Mouse (Mus musculus) thymus, postnatal 10 days (tissue): ENCODE measurements around the gene Cpvl.

Experiments used
- DNase-seq, 2 experiments: peaks; one replicate each; pipeline ENCODE4 v3.0.0; 2021; ENCODE audit warnings: low spot score in 2 of 2

The Cpvl gene

DNA sequence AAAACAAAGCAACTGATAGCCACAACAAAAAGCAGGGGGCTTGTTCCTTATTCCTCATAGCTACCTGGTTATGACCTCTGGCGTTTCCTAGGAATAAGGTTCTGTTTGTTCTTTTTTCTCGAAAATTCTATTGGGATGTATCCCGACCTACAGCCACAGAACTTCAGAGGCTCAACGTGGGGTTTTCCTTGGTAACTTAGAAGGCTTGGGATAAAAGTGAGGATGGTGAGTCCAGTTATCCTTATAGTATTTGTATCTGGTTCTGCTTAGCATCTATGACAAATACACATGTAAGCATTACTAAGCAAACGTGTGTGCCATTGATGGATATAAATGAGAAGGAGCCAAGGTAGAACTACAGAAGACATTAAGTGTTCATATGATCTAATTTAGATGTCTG, at the start of gene Cpvl:
Cpvl (minus strand) TSS at position 101 of the 400 bp plus-strand sequence.
- DNase-seq: no peak

- no peak for DNase-seq
Observed at GRCm38 (mm10) chr6:54023846-54024245, 45.4 kb upstream of the Cpvl start.

DNA sequence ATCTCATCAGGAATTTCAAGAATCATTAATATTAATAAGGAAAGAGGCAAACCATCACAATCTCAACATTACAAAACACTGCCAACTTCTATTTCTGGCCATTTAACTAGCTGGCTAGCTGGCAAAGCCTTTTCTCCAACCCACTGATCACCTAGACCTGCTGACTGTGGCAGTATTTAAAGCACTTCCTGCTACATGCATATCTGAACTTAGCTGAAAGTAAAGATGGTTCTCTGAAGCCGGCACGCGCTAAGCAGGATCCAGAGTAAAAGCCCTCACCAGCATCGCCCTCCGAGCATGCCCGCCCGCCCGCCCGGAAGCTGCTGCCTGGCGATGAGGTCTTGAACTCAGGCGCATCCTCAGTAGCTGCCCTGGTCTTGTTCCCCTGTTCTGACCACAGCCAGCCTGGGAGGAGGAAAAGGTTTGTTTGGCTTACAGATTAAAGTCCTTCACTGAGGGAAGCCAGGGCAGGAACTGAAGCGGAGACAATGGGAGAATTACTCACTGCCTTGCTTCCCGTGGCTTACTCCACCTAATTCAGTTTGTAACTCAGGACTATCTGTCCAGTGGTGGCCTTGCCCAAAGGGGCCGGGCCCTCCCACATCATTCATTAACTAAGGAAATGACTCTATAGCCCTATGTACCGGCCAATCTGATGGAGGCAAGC, 42.8 kb upstream of the Cpvl start:
- DNase-seq: peak in 1 of 2 experiments; percentile 12

DNA sequence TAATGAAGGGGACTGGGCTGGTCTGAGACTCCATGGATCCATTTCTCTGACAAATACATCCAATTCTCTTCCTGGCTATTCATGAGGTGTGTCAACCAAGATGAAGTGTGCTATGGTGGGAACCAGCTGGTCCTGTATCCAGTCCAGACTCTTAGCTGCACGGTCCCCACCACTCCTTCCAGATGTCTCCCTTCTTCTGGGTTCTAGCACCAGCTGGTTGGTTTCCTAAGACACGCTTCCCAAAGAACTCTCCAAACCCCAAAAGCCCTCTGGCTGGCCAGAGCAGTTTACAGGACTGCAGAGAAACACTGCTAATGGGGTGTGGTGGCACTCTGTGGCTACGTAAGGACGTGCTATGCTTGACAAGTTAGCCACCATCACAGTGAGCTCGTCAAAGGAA, 40.4 kb upstream of the Cpvl start:
- no peak for DNase-seq

DNA sequence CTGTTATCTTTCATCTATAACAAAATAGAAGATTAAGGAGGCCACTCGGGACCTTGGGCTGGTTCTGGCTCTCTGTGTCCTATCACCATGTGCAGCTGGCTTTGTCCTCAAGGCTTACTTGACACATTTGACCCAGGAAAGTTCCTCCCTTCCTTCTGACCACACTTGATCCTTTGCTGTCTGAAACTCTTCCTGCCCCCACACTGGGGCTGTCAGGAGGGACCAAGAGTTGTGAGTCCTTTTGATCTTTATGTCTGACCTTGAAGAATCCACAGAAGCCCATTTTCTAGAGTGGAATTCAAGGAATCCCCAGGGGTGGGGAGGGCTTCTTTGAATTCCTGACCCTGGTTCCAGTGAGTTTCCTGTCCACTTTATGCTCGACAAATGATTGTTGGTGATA, 39.6 kb upstream of the Cpvl start:
- no peak for DNase-seq

- DNase-seq: no peak
Observed at GRCm38 (mm10) chr6:54012163-54012562, 33.7 kb upstream of the Cpvl start.

- no peak for DNase-seq
Observed at GRCm38 (mm10) chr6:54010362-54010761, 31.9 kb upstream of the Cpvl start.

- no peak for DNase-seq
Observed at GRCm38 (mm10) chr6:54009293-54009692, 30.8 kb upstream of the Cpvl start.

- DNase-seq: no peak
Observed at GRCm38 (mm10) chr6:54008448-54009120, 30.1 kb upstream of the Cpvl start.

DNA sequence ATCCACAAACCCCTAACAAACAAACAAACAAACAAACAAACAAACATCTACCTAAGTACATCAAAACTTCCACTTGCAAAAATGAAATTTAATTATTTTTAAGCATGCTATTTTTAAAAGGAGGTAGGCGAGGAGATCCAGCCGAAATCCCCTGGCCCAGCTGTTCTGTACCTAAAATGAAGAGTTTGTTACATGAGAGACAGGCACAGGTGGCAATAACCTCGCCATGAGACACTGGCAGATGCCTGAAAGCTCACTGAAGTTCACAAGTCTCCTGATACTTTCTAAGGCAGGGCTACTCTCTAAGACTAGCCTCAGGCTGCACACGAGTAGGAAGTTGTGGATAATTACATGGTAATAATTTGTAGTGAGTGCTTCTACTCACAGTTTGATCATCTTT, 26.8 kb upstream of the Cpvl start:
- DNase-seq: no peak

DNA sequence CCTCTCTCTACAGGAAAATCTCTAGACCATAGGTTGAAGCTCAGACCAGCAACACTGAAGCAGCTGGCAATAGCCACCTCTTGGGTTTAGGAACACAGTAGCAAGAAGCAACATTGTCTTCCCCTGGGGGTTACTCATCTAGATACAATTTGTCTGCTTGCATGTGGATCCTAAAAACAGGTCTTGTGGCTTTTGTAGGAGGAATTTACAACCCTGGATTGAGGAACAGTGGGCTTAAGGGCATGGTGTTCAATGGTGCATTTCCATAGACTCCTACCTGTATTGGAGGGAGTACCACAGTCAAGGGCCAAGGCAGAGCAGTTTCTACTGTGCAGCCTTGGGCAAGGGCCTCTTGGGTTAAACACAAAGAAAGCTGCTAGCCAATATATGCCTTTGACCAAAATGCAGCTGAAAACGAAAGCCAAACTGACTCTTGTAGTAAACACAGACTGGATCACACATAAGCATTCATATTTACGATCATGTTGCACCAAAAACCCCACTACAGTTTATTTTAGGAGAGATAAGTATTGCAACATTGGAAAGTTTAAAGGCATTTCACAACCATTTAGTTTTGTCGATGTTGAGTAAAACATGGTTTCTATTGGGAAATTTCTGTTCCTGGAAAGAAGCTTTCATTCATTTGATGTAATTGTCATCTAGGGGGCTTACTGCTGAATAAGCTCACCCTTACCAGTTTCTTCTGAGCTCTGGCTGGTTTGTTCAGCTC, 17.9 kb upstream of the Cpvl start:
- no peak for DNase-seq

GRCm38 (mm10) chr6:53995519-53995918, 17.0 kb upstream of the Cpvl start:
- DNase-seq: no peak

GRCm38 (mm10) chr6:53992386-53992785, 13.9 kb upstream of the Cpvl start:
- no peak for DNase-seq

DNA sequence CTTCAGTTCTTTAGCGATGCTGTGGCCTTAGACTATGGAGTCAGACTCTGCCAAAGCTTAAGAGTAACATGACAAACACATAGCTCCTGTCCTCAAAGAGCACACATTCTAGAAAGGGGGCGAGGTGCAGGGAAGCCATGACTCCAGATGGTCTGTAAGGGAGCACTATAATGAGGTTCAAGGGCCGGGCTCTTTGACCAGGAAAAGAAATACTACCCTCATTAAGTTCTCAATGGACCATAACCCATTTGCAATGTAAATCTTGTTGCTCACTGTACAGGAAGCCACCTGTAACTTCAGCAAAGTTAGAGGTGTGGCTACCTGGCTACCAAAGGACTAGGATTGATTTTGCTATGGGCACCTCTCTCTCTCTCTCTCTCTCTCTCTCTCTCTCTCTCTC, 8.8 kb upstream of the Cpvl start:
- DNase-seq: no peak

GRCm38 (mm10) chr6:53986273-53986985, 8.0 kb upstream of the Cpvl start:
- no peak for DNase-seq

DNA sequence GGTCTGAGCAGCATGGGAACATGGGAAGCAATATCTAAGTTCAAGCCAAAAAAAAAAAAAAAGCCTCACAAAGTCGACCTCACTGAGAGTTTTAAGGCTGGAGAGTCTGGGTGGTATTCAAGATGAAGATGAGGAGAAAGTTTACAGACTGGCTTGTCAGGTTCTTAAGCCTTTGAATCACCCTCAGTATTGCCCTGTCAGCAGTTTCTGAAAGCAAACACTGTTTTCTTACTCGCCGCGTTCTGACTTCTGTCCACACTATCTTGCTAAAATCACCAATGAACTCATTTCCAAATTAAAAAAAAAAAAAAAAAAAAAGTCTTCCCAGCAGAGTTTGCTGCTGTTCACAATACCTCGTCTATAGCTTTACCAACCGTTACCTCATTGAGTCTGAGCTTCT, 5.3 kb upstream of the Cpvl start:
- no peak for DNase-seq

DNA sequence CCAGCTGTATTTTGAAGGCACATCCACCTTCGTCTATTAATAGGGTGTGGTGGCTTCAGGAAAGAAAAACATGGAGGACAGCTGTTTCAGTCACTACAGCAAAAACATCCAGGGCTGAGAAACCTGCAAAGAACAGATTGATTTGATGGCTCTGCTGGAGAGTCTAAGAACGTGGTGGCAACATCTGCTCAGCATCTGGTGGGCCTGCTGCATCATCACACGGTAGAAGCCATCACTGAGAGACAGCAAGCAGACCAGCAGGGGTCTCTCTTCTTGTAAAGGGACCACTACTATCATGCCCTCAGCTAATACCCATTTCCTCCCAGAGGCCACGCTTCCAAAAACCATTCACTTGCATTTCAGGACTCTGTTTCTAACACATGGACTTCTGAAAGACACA, 4.1 kb upstream of the Cpvl start:
- DNase-seq: peak in 1 of 2 experiments; percentile 12

DNA sequence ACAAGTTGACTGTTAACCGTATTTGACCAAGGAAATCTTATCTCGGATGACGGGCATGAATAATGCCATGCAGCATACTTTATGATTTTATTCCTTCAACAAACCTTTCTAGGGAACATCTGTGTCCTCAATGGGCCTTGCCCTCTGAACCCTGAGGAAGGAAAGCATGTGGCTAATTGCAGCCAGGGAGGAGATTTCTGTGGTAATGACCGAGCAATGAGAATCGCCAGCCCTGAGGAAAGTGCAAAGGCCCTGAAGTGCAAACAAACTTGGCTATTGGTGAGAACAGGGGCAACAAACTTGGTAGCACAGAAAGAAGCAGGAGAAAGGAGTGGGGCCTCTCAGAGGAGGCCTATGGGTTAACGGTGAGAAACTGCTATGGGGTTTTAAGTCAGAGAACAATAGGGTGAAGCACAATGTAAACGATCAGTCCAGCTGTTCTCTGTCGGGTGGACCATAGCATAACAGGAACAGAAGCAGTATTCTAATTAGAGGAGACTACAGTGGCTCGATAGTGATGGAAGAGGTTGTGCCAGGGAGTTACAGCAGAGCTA, 3.7 kb upstream of the Cpvl start:
- no peak for DNase-seq

DNA sequence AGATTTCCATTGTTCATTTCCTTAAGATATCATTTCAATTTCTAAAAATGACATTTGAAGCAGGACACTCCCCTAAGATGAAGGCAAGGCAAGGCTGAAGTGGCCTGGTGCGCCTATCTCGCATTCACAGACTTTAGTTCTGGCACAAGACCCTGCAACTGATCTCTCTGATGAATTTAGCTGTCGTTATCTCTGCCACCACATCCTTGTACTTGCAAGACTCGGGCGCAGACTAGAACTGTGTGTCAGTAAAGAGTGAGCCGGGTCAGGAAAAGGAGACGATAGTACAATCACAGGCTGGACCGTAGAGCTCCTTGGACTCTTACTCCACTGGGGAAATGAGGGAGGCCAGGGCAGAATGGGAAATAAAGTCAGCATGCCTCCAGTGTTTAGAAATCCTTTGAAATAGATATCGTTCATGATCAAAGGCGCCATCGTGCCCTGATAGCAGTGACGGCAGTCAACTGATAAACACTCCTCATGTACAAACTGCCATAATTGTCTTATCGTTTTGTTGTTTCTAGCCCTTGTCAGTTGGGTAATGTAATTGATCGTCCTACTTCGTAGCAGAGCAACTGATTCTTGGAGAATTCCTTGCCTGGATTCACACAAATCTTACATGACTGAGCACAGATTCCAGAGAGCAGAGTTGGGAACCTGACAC, 2.5 kb upstream of the Cpvl start:
- no peak for DNase-seq

DNA sequence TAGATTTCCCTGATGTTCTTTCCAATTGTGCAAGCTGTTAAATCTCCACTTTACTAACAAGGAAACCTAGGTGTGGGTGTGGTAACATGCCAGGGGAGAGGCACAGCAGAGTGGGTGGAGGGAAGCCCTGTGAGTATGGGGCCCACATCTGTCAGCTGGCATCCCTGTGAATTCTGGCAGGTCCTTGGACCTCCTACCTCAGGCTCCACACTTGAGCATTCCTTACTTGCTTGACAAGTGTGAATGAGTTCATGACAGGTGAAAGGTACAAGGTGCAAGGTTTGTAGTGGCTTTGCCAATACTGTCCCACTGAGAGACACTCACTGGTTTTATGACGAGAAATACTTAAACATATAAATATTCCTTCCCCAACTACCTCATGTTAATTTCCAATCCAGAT, 4.4 kb downstream of the Cpvl start:
- no peak for DNase-seq

DNA sequence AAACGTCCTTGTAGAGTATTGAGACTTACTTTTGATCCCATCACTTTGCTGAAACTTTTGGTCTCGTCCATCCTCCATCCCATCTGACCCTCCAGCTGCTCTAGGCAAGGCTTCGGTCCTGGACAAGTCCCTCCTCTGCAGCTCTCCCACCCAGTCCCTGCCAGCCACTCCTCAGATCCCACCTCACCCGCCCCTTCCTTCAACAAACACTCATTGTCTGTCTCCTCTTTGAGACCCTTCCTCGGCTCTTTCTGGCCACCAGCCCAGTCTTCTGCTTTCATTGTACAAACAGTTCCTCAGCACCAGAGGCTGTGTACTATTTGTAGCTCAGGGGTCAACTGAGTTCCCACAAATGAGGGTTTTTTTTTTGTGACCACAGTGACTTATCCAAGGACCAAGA, 5.0 kb downstream of the Cpvl start:
- no peak for DNase-seq
